Mouse (Mus musculus) kidney, adult 8-10 months (tissue): ENCODE measurements at regions not wholly inside any gene's neighbourhood (a gene's known extent, or its start where the extent isn't known, plus 50 kb on each side); places are given as distances from the start of the nearest gene placed in this dataset.
A peak's percentile ranks its signal among the peaks of the same experiment; 100 is the strongest.

Experiments used
- DNase-seq, 2 experiments: peaks; one replicate each; pipeline ENCODE4 v3.0.0; 2022

GRCm38 (mm10) chr10:126483479-126483878 is 417.7 kb downstream of the Atp23 start:
- no peak for DNase-seq

- DNase-seq = no peak
Measured at GRCm38 (mm10) chr10:126480382-126480781, 420.8 kb downstream of the Atp23 start.

DNA sequence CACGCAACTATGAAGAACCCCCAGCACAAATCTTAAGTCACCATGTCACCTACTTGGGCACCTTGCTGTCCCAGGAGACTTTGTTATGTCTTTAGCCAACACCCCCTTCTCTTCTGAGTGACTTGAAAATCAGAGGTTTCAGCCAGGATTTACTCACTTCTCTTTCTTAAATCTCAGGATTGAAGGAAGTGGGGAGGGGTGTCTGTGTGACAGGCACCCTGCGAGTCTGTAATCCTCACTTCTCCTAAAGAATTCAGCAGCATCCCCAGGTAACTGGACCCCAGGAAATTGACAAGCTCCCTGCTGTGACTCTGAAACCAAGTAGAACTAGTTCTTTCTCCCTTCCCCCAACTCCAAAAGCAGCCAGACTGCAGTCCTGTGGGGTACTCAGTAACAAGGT is 421.4 kb downstream of the Atp23 start:
- DNase-seq = no peak

- peak; percentile 21 to 24 for DNase-seq
Measured at GRCm38 (mm10) chr10:126473050-126473719, 428.0 kb downstream of the Atp23 start.

DNA sequence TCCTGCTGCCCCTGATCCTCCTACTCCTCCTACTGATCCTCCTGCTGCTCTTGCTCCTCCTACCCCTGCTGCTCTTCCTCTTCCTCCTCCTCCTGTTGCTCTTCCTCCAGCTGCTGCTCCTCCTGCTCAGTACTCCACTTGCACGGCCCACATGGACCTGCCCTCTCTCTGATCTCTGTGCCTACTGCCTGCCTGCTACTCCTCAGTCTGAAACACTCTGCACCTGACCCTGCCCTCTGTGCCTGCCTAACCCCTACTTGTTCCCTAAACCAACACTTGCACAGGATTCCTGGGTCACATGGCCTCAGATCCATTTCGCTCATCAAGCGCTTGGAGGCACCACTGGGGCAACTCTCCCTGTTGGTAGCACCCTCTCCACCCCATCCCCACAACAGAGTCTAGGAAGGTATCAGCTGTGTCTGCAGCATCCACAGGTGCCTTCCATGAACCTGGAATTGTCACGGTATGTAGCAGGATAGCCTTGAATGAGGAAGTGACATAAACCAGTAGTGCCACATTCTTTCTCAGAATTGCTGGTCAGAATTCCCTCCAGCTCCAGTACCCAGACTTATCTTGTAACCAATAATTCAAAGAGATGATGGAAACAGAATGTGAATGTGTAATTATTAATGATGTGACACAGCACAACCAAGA is 430.2 kb downstream of the Atp23 start:
- DNase-seq = no peak

DNA sequence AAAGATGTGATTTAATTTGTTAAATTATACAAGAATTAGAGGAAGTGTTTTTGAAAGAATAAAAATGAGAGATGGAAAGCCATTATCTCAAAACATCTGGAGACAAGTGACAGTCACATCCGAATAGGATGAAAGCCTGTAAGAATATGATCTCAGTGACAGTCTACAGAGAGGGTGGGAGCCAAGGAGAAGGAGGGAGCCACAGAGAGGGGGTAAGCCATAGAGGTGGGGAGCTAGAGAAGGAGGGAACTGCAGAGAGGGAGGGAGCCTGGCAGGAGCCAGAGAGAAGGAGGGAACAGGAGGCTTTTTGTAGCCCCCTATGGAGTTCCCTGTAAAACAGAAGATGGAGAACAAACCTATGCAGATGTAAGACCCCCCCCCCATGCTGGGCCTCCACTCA is 438.4 kb downstream of the Atp23 start:
- no peak for DNase-seq

- DNase-seq = no peak
Measured at GRCm38 (mm10) chr10:126458523-126458922, 442.6 kb downstream of the Atp23 start.

- DNase-seq = no peak
Measured at GRCm38 (mm10) chr10:126452757-126453528, 448.2 kb downstream of the Atp23 start.

DNA sequence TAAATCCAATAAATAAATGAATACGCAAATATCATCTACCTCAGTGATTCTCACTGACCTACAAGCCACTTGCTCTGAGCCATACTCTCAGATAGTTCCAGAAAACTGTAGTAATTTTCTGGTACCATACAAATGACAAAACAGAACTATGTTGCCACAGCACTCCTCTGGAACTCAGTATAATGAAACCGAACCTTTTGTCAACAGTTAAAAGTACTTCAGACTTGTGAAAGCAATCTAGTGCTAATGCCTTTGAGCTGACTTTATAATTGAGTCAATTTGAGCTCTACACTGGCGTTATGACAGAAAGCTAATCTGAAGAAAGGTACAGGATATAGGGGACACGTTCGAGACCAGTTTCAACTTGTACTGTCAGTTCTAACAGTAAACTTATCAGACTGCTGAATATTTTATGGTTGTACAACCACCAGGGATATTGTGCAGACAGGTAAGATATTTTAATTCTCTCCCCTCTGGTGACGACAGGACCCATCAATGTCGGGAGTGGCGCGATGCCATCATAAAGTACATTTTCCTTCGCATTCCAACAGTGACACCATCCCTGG is 449.0 kb downstream of the Atp23 start:
- no peak for DNase-seq

DNA sequence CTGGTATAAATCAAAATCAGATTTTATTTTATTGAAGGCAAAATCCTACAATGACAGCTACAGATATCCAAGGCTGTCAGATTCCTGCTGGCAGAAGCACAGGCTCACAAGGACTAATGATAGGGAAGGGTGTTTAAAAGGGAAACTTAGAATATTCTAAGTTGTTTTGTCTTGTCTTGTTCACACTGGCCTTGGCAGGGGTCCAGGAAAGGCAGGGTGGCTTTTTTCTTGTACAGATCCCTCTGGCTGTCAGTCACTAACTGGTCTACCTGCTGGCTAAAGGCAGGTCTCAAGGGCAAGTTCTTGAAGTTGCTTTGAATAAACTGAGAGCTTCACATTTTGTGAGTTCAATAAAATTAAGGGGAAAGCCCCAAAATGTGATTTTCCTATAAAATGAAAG is 465.3 kb downstream of the Lrig3 start:
- no peak for DNase-seq

DNA sequence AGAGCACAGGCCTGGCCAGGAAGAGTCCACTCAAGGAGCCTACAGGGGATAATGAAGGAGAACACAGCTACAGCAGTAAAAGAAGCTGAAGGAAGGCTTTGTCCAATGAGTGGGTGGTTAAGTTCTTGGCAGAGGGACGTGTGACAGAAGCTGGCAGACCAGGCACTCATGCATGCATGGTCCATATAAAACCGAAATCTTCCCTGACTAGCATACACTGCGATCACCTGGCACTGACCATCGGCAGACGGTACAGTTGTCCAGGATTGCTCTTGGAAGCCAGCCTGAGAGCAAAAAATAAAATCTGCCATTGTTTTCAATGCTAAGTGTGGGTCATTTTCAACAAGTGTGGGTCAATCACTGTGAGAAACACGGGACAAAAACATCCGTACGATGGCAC is 464.4 kb downstream of the Lrig3 start:
- no peak for DNase-seq

DNA sequence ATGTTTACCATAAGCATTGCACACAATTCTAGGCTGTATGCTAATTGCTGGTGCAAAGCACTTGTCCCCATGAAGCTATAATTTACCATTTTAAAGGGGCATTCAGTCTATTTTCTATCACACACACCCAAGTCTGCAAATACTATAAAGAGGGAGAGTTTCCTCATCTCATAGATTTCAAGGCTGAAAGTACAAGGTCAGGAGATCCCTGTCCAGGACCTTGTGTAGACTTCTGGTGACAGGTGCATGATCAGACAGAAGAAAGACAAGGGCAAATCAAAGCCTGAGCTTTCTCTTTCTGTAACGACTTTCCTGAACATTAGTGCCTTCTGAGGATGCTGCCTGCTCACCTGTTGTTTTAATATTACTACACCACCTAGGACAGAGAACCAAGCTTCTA is 463.5 kb downstream of the Lrig3 start:
- DNase-seq = no peak

GRCm38 (mm10) chr10:126422066-126422465 is 456.1 kb downstream of the Lrig3 start:
- no peak for DNase-seq

DNA sequence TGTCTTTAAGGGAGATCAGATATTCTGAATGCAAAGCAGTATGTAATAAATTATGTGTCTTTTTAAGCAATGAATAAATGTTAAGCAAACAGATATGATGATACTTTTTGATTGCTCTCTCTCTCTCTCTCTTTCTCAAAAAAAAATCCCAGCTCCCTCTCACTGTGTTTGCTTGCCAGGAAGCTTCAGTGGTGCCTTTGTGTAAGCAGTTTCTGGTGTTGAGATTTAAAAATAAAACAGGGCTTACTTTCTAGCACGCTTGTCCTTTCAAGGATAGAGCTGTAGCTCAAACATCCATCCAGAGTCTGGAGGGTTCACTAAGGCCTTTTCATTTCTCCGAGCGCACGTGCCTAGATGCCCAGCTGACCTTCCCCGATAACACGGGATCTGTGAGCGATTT is 447.8 kb downstream of the Lrig3 start:
- no peak for DNase-seq

- DNase-seq = no peak
Measured at GRCm38 (mm10) chr10:126392235-126392634, 426.3 kb downstream of the Lrig3 start.

GRCm38 (mm10) chr10:126391770-126392169 is 425.8 kb downstream of the Lrig3 start:
- no peak for DNase-seq

DNA sequence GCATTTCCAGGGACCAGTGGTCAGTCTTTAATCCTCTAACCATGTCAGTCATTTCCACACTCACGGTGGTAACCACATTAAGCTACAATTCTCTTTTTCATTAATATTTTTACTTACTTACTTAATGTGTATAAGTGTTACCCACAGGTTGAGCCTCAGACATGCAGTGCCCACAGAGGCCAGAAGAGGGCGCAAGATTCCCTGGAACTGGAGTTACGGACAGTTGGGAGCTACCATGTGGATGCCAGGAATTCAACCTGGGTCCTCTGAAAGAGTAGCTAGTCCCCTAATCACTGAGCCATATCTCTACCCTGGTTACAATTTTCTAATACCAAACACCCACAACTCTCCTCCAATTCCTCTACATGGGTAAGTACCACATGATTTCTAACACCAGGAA is 420.5 kb downstream of the Lrig3 start:
- DNase-seq = peak in 1 of 2 experiments; percentile 24

DNA sequence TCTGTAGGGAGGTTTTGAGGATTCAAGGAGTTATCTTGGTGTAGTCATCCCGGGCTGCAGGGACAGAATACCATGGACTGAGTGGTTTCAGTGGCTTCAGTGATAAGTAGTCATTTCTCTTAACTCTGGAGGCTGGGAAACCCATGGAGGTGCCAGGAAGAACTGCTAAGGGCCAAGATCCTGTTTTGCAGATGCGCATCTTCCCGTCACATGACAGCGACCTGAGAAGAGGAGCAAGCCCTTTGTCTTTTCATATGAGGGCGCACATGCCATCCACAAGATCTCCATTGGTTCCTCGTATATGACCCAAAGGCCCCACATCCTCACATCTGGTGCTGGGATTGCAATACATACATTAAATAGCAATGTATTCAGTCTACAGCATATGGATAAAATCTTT is 419.7 kb downstream of the Lrig3 start:
- no peak for DNase-seq

- no peak for DNase-seq
Measured at GRCm38 (mm10) chr10:126380381-126380780, 414.4 kb downstream of the Lrig3 start.

- DNase-seq = no peak
Measured at GRCm38 (mm10) chr10:126379239-126379638, 413.3 kb downstream of the Lrig3 start.

DNA sequence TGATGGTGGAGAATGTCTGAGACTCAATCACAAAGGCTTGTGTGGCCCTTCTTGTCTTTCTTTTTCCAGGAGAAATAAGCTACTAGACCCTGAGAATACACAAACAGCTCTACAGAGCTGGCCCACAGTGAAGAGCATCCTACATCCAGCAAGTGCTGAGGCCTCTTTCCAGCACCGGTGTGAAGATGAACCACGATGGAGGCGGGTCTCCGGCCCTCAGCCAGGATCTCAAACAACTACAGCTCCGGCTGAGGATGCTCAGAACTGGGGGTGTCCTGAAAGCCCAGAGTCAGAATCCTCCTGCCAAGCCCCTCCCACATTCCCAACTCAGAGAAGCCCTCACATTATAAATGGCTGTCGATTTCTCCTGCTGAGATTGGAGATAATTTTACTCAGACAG is 407.9 kb downstream of the Lrig3 start:
- DNase-seq = no peak

- no peak for DNase-seq
Measured at GRCm38 (mm10) chr10:126371881-126372280, 405.9 kb downstream of the Lrig3 start.

GRCm38 (mm10) chr10:126349076-126349475 is 383.1 kb downstream of the Lrig3 start:
- no peak for DNase-seq

DNA sequence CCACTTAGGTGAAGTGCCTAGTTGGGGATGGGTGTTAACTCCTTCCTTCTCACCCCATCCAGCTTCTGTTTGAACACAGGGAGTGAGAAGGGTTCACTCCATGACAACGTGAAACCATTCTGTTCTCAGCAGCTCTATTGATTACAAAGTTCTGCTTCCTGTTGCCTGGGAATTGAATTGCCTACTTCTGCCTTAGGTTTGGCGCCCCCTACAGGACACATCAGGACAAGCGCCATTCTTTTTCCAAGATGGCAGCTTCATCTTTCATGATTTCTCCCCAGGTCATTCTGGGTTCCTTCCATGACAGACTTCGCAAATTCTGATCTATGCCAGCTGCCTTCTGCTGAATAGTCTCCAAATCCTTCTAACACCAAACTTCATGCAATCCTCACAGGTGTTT is 371.5 kb downstream of the Lrig3 start:
- DNase-seq = no peak
